Mouse (Mus musculus) forebrain, embryonic 14.5 days (tissue): ENCODE data around the gene Kcnip4. TPM values are rescaled to one million over a fixed set of nuclear protein-coding genes. Genes with fewer than 3 reads are reported as not detected.

ENCODE experiments used
- ATAC-seq: fragments of 200-750 bp; cut with Nextera tagmentation; 2 replicates; pipeline ENCODE4 v1.8.0; 2017; ENCODE audit warnings: mild to moderate bottlenecking, moderate library complexity
- DNase-seq: peaks from one replicate; pipeline ENCODE4 v3.0.0-alpha.2; 2015; ENCODE audit warnings: low spot score
- H3K27ac ChIP-seq: fragments of 300-500 bp; sonication (generic); 2 replicates; pipeline ENCODE4 v1.5.1; 2014; ENCODE audit warnings: low read depth, mild to moderate bottlenecking, control low read depth, low read length, moderate library complexity
- H3K27me3 ChIP-seq: fragments of 300-500 bp; sonication (generic); replicated peaks from 2 replicates; pipeline ENCODE4 v1.6.1; 2014; ENCODE audit warnings: low read length, control low read depth, mixed read lengths; ENCODE audit not compliant: control insufficient read depth, insufficient read depth
- H3K36me3 ChIP-seq: fragments of 300-500 bp; sonication (generic); 2 replicates; pipeline ENCODE4 v1.6.1; 2014; ENCODE audit warnings: low read length, control low read depth; ENCODE audit not compliant: control insufficient read depth, insufficient read depth
- H3K4me1 ChIP-seq: fragments of 300-500 bp; sonication (generic); 2 replicates; pipeline ENCODE4 v1.6.1; 2014; ENCODE audit warnings: antibody characterized with exemption, low read length, control low read depth; ENCODE audit not compliant: control insufficient read depth, insufficient read depth
- H3K4me2 ChIP-seq: fragments of 300-500 bp; sonication (generic); 2 replicates; pipeline ENCODE4 v1.6.1; 2014; ENCODE audit warnings: mild to moderate bottlenecking, control low read depth, low read length
- H3K4me3 ChIP-seq: fragments of 300-500 bp; sonication (generic); 2 replicates; pipeline ENCODE4 v1.5.1; 2014; ENCODE audit warnings: low read depth, low read length, control low read depth
- H3K9ac ChIP-seq: fragments of 300-500 bp; sonication (generic); 2 replicates; pipeline ENCODE4 v1.6.1; 2014; ENCODE audit warnings: mild to moderate bottlenecking, low read length, control low read depth, moderate library complexity
- H3K9me3 ChIP-seq: fragments of 300-500 bp; sonication (generic); replicated peaks from 2 replicates; pipeline ENCODE4 v1.6.1; 2016; ENCODE audit warnings: low read length, control low read depth, mixed read lengths; ENCODE audit not compliant: control insufficient read depth
- WGBS: fragments of 180-500 bp; shearing (Covaris S2); extraction: QIAGEN DNeasy Blood & Tissue Kit; methylation state at CpG from one replicate; pipeline ENCODE4 v1.1.7; 2014; 5-methylcytosine and 5-hydroxymethylcytosine counted together
- polyA plus RNA-seq: library from polyadenylated mRNA; unstranded; fragments of >200 nt; fragmentation: Nextera tagmentation; extraction: Ambion mirVana; gene quantifications from 2 replicates; pipeline ENCODE4 v1.2.1, GENCODE M21; 2014

Kcnip4 gene
- polyA plus RNA-seq, 1 experiment from 2014 or later, result 8.0 TPM

GRCm38 (mm10) chr5:48779376-48779775 lies 745.3 kb downstream of the Kcnip4 start:
- H3K27me3 ChIP-seq, result no peaks in the 10 kb centered on the region

DNA sequence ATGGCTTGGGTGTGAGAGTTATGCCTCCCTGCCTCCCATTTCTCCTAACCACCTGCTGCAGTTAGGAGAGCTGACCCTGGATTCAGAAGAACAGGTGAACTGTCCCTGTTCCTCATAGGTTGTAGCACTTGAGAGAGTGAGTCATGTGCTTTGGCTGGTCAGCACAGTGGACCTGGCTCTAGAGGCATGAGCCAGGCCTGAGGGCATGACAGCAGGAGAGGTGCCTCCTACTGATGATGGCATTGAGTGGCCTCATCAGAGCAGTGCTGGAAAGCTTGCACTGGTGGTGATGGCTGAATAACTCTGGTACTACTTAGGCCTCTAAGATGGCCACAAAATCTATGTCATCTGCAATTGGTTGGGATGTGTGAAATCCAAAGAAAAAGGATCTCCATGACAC lies 776.1 kb downstream of the Kcnip4 start:
- no peak overlapping the region for H3K4me3 ChIP-seq
- no peaks in the 10 kb centered on the region for H3K9me3 ChIP-seq
- H3K36me3 ChIP-seq, result no peaks in the 10 kb centered on the region
- H3K27ac ChIP-seq, result no peak overlapping the region
- no peak overlapping the region for H3K4me2 ChIP-seq
- no peaks in the 10 kb centered on the region for H3K4me1 ChIP-seq
- H3K9ac ChIP-seq, result no peak overlapping the region
- no peaks in the 10 kb centered on the region for H3K27me3 ChIP-seq
- DNase-seq (no peak), ATAC-seq (no peak)

More at GRCm38 (mm10) chr5:48779376-48779775, 745.3 kb downstream of the Kcnip4 start:
- Histone ChIP-seq H3K4me1 (no peaks in the 10 kb centered on the region), H3K4me2 (no peak overlapping the region), H3K9ac (no peak overlapping the region), H3K9me3 (no peaks in the 10 kb centered on the region), H3K36me3 (no peaks in the 10 kb centered on the region), H3K27ac (no peak overlapping the region), H3K4me3 (no peak overlapping the region)
- ATAC-seq (no peak), DNase-seq (no peak)
- WGBS, result 50% methylated on average over 1 of the region's 1 CpGs

DNA sequence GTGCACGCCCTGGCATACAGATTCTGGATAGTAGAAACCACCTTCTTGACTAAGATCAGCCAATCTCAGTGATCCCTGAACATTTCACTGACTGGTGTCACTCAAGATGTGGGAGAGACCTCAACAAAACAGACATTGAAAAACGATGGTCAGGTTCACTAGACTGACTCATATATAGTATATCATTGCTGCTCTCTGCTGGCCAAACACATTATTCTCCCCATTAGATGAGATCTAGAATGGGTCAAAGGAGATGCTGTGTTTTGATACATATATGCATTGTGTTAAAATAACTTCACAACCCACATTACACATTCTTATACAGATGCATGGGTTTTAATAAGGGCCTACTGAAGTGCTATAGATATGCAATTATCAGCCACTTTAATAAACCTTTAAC lies 787.1 kb downstream of the Kcnip4 start:
- no peak overlapping the region for H3K4me3 ChIP-seq
- no peak overlapping the region for H3K9ac ChIP-seq
- WGBS, result 58% methylated on average over 2 of the region's 2 CpGs

GRCm38 (mm10) chr5:48718166-48718565 lies 806.5 kb downstream of the Kcnip4 start:
- Histone ChIP-seq H3K4me2 (no peak overlapping the region), H3K36me3 (no peaks in the 10 kb centered on the region), H3K4me1 (no peaks in the 10 kb centered on the region), H3K9me3 (no peaks in the 10 kb centered on the region), H3K27ac (no peak overlapping the region), H3K9ac (no peak overlapping the region), H3K27me3 (no peaks in the 10 kb centered on the region), H3K4me3 (no peak overlapping the region)
- no peak for ATAC-seq
- peak; percentile 6 for DNase-seq

More for the DNA sequence above, 787.1 kb downstream of the Kcnip4 start:
- no peaks in the 10 kb centered on the region for H3K4me1 ChIP-seq
- H3K36me3 ChIP-seq, result no peaks in the 10 kb centered on the region
- no peaks in the 10 kb centered on the region for H3K27me3 ChIP-seq
- DNase-seq, result peak; percentile 20
- no peaks in the 10 kb centered on the region for H3K9me3 ChIP-seq
- no peak overlapping the region for H3K27ac ChIP-seq
- H3K4me2 ChIP-seq, result no peak overlapping the region
- ATAC-seq, result peak; percentile 66; the same call in 1 of the 2 replicates

- WGBS, result 75% methylated on average over 3 of the region's 3 CpGs
- Histone ChIP-seq H3K4me3 (no peak overlapping the region), H3K4me1 (no peaks in the 10 kb centered on the region), H3K4me2 (no peak overlapping the region), H3K9me3 (no peaks in the 10 kb centered on the region), H3K27me3 (no peaks in the 10 kb centered on the region), H3K9ac (no peak overlapping the region), H3K36me3 (no peaks in the 10 kb centered on the region), H3K27ac (no peak overlapping the region)
- ATAC-seq, result no peak
- DNase-seq, result no peak
Measured at GRCm38 (mm10) chr5:48705997-48706396, 818.7 kb downstream of the Kcnip4 start.

DNA sequence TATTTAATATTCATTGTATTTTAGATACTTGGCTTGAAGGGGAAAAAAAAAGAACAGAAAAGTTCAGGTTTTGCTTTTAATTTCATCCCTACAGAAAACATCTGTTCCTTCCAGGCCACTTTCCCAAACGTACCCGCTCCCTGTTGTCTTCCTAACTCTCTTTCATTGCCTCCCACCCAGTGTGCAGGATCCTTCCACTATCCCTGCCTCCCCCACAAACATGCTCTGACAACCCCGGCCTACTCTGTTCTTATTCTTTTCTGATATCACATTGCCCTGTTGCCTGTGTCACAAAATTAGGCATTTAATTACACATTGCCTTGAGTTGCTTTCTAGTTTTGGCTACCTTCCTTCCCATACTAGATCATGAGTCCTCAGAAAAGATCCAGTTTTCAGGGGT lies 837.6 kb downstream of the Kcnip4 start:
- Histone ChIP-seq H3K27ac (no peak overlapping the region), H3K4me2 (no peak overlapping the region), H3K4me1 (no peaks in the 10 kb centered on the region), H3K36me3 (no peaks in the 10 kb centered on the region), H3K9ac (no peak overlapping the region), H3K9me3 (no peaks in the 10 kb centered on the region), H3K27me3 (no peaks in the 10 kb centered on the region), H3K4me3 (no peak overlapping the region)
- ATAC-seq, result no peak
- 88% methylated on average over 3 of the region's 3 CpGs for WGBS
- DNase-seq, result no peak

- Histone ChIP-seq H3K27ac (no peak overlapping the region), H3K9me3 (no peaks in the 10 kb centered on the region), H3K4me1 (no peaks in the 10 kb centered on the region), H3K4me2 (no peak overlapping the region), H3K4me3 (no peak overlapping the region), H3K9ac (no peak overlapping the region), H3K27me3 (no peaks in the 10 kb centered on the region), H3K36me3 (no peaks in the 10 kb centered on the region)
- WGBS, result 90% methylated on average over 8 of the region's 8 CpGs
- ATAC-seq, result no peak
- no peak for DNase-seq
Measured at GRCm38 (mm10) chr5:48679733-48680595, 844.7 kb downstream of the Kcnip4 start.

GRCm38 (mm10) chr5:48662504-48662903 lies 862.2 kb downstream of the Kcnip4 start:
- no peak overlapping the region for H3K4me3 ChIP-seq
- 85% methylated on average over 3 of the region's 3 CpGs for WGBS
- H3K36me3 ChIP-seq, result no peaks in the 10 kb centered on the region
- no peak overlapping the region for H3K9ac ChIP-seq
- no peak overlapping the region for H3K27ac ChIP-seq
- H3K27me3 ChIP-seq, result no peaks in the 10 kb centered on the region
- H3K9me3 ChIP-seq, result no peaks in the 10 kb centered on the region
- H3K4me2 ChIP-seq, result no peak overlapping the region
- ATAC-seq (no peak), DNase-seq (no peak)
- H3K4me1 ChIP-seq, result no peaks in the 10 kb centered on the region

- no peaks in the 10 kb centered on the region for H3K36me3 ChIP-seq
- no peaks in the 10 kb centered on the region for H3K9me3 ChIP-seq
- H3K4me1 ChIP-seq, result no peaks in the 10 kb centered on the region
- WGBS, result 90% methylated on average over 3 of the region's 3 CpGs
- no peak overlapping the region for H3K9ac ChIP-seq
- ATAC-seq (no peak), DNase-seq (no peak)
- H3K27ac ChIP-seq, result no peak overlapping the region
- no peak overlapping the region for H3K4me2 ChIP-seq
- H3K27me3 ChIP-seq, result no peaks in the 10 kb centered on the region
- no peak overlapping the region for H3K4me3 ChIP-seq
Measured at GRCm38 (mm10) chr5:48659975-48660374, 864.7 kb downstream of the Kcnip4 start.
